ENCODE assay signal across 24 mouse cellular contexts in the genomic region with DNA sequence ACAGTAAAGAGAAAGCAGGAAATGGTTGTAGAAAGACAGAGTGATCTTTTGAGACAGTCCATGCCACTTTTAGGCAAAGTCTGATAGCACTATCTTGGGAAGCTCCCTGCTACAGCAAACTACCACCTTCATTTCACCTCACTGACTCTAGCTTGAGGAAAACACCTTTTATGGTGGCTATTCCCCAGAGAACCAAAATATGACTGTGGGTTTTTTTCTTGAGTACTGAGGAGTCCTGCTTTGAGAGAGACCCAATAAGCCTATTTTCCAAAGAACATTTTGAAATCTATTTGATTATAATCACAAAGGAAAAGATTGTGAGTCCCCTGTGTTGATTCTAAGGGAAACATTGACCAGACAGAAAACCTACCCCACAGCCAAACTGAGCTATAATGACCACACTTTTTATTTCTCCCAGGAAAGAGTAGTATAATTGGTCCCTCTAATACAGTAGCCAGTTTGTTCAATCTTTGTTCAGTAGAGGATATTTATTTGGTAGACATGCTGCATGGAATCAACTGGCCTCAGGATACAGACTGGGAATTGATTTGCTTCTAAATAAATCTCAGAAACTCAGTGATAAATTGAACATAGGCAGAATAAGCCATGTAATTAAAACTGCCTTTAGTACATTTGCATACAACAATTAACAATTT.
DNase-seq lines count a peak whose midpoint lies in the region; ATAC-seq and TF ChIP-seq lines count a peak whose summit lies in the region.
"Had no signal": no experiment of that assay in that cellular context is flagged by ENCODE, and none has a peak within 500 bp of the region (broad histone marks: within the 10 kb centered on the region; RNA-seq: fewer than 3 reads in every experiment).

No protein-coding gene starts in this region.

- no peaks in the 10 kb centered on the region for H3K9me3 ChIP-seq in forebrain, embryonic 14.5 days (replicated peaks; ENCODE audit: control insufficient read depth, low read length)
- no peaks in the 10 kb centered on the region for H3K9me3 ChIP-seq in forebrain, embryonic 10.5 days
- no peaks in the 10 kb centered on the region for H3K9me3 ChIP-seq in midbrain, embryonic 16.5 days (replicated peaks; ENCODE audit: control insufficient read depth, low read length, poor library complexity, severe bottlenecking)
- H3K9me3 ChIP-seq: heart, embryonic 10.5 days; heart, embryonic 15.5 days; hindbrain, embryonic 12.5 days; liver, embryonic 15.5 days; neural tube, embryonic 12.5 days had no signal

- H3K4me1 ChIP-seq in forebrain, embryonic 14.5 days (ENCODE audit: control insufficient read depth, insufficient read depth, low read length): peaks cover 18% of the 10 kb centered on the region
- H3K4me1 ChIP-seq in forebrain, embryonic 10.5 days: peaks cover 21% of the 10 kb centered on the region
- peaks cover 15% of the 10 kb centered on the region for H3K4me1 ChIP-seq in midbrain, embryonic 16.5 days (ENCODE audit: control insufficient read depth, insufficient read depth, low read length)
- H3K4me1 ChIP-seq in heart, adult 2 months (ENCODE audit: control insufficient read depth, insufficient read depth, low read length): no peaks in the 10 kb centered on the region
- H3K4me1 ChIP-seq: heart, embryonic 10.5 days; liver, embryonic 15.5 days had no signal

- ATAC-seq in forebrain, embryonic 14.5 days: peak; percentile 75
- ATAC-seq in midbrain, embryonic 16.5 days: no peak; the same call in 1 of the 2 replicates
- ATAC-seq: inflammation-experienced regulatory T-cells, adult 6 months had no signal

- H3K79me2 ChIP-seq in heart, adult 2 months (replicated peaks; ENCODE audit: control insufficient read depth, insufficient read depth, low read length): no peaks in the 10 kb centered on the region

- no peak for TF ChIP-seq POLR2A in heart, adult 2 months (IDR thresholded peaks at IDR 0.05; ENCODE audit: insufficient read depth, low read depth, low read length)

- no peak overlapping the region for H3K9ac ChIP-seq in forebrain, embryonic 14.5 days (ENCODE audit: low read length)
- H3K9ac ChIP-seq in midbrain, embryonic 16.5 days (ENCODE audit: low read depth, low read length): no peak overlapping the region
- no peak overlapping the region for H3K9ac ChIP-seq in heart, adult 2 months (ENCODE audit: low read depth, low read length)
- H3K9ac ChIP-seq: heart, embryonic 15.5 days; hindbrain, embryonic 12.5 days; liver, embryonic 15.5 days; lung, embryonic 14.5 days; neural tube, embryonic 12.5 days had no signal

- intact Hi-C loops in left cerebral cortex, adult 2 months (cut with DNase I): no loop called here
- intact Hi-C loops in heart, adult 2 months (cut with DNase I): no loop called here

- no peak for TF ChIP-seq CTCF in left cerebral cortex, adult 2 months (IDR thresholded peaks at IDR 0.05)
- no peak for TF ChIP-seq CTCF in heart, adult 2 months (IDR thresholded peaks at IDR 0.05)

- H3K27ac ChIP-seq in forebrain, embryonic 14.5 days (ENCODE audit: low read depth, low read length): peak overlapping the region; percentile 67
- H3K27ac ChIP-seq in forebrain, embryonic 10.5 days: no peak overlapping the region; the same call in 1 of the 2 replicates
- peak overlapping the region; percentile 54; the same call in 1 of the 2 replicates for H3K27ac ChIP-seq in left cerebral cortex, adult 2 months
- H3K27ac ChIP-seq in midbrain, embryonic 16.5 days (ENCODE audit: low read length): peak overlapping the region; percentile 79
- H3K27ac ChIP-seq in heart, adult 2 months: no peak overlapping the region
- H3K27ac ChIP-seq: heart, embryonic 10.5 days; heart, embryonic 15.5 days; hindbrain, embryonic 12.5 days; liver, embryonic 15.5 days; neural tube, embryonic 12.5 days had no signal

- H3K36me3 ChIP-seq in forebrain, embryonic 14.5 days (ENCODE audit: control insufficient read depth, insufficient read depth, low read length): no peaks in the 10 kb centered on the region
- no peaks in the 10 kb centered on the region for H3K36me3 ChIP-seq in forebrain, embryonic 10.5 days (replicated peaks)
- no peaks in the 10 kb centered on the region for H3K36me3 ChIP-seq in midbrain, embryonic 16.5 days (ENCODE audit: control insufficient read depth, insufficient read depth, low read length)
- no peaks in the 10 kb centered on the region for H3K36me3 ChIP-seq in heart, adult 2 months (ENCODE audit: control insufficient read depth, insufficient read depth, low read length)
- H3K36me3 ChIP-seq: heart, embryonic 10.5 days; heart, embryonic 15.5 days; hindbrain, embryonic 12.5 days; liver, embryonic 15.5 days; neural tube, embryonic 12.5 days had no signal

- H3K27me3 ChIP-seq in forebrain, embryonic 14.5 days (replicated peaks; ENCODE audit: control insufficient read depth, insufficient read depth, low read length): no peaks in the 10 kb centered on the region
- no peaks in the 10 kb centered on the region for H3K27me3 ChIP-seq in forebrain, embryonic 10.5 days (ENCODE audit: poor library complexity, severe bottlenecking)
- no peaks in the 10 kb centered on the region for H3K27me3 ChIP-seq in midbrain, embryonic 16.5 days (ENCODE audit: control insufficient read depth, insufficient read depth, low read depth, low read length)
- no peaks in the 10 kb centered on the region for H3K27me3 ChIP-seq in heart, adult 2 months (ENCODE audit: control insufficient read depth, insufficient read depth, low read length)
- H3K27me3 ChIP-seq: heart, embryonic 15.5 days; hindbrain, embryonic 12.5 days; liver, embryonic 15.5 days; neural tube, embryonic 12.5 days had no signal

- H3K4me3 ChIP-seq in forebrain, embryonic 14.5 days (ENCODE audit: low read depth, low read length): no peak overlapping the region
- no peak overlapping the region for H3K4me3 ChIP-seq in forebrain, embryonic 10.5 days
- no peak overlapping the region for H3K4me3 ChIP-seq in left cerebral cortex, adult 2 months
- H3K4me3 ChIP-seq in midbrain, embryonic 16.5 days (ENCODE audit: low read depth, low read length): no peak overlapping the region
- H3K4me3 ChIP-seq in heart, adult 2 months: no peak overlapping the region
- H3K4me3 ChIP-seq: erythroblast, embryonic 14.5 days; heart, embryonic 10.5 days; heart, embryonic 15.5 days; hindbrain, embryonic 12.5 days; liver, embryonic 15.5 days; neural tube, embryonic 12.5 days had no signal

- no peak for TF ChIP-seq EP300 in heart, adult 2 months (IDR thresholded peaks at IDR 0.05; ENCODE audit: insufficient read depth, low read depth, low read length)

- no peak overlapping the region for H3K4me2 ChIP-seq in forebrain, embryonic 14.5 days (ENCODE audit: low read length)
- no peak overlapping the region for H3K4me2 ChIP-seq in midbrain, embryonic 16.5 days (ENCODE audit: low read length)
- H3K4me2 ChIP-seq: heart, embryonic 15.5 days; hindbrain, embryonic 12.5 days; liver, embryonic 15.5 days; lung, embryonic 14.5 days; neural tube, embryonic 12.5 days had no signal

- DNase-seq in forebrain, embryonic 14.5 days (ENCODE audit: low spot score): peak; percentile 45
- no peak for DNase-seq in forebrain, embryonic 10.5 days (ENCODE audit: extremely low spot score, low spot score)
- DNase-seq in left cerebral cortex, adult 2 months (ENCODE audit: extremely low spot score in 1 of 2, low spot score in 2 of 2): no peak
- no peak for DNase-seq in left cerebral cortex, adult 9 months (ENCODE audit: low spot score in 2 of 2)
- peak; percentile 14 for DNase-seq in Muller cell, postnatal 12 days (ENCODE audit: inconsistent ontology term)
- no peak for DNase-seq in heart, adult 2 months
- no peak for DNase-seq in thymus, postnatal 14 days
- DNase-seq: adrenal gland, postnatal 14 days; cerebellum, adult 18-20 months; gastrocnemius, postnatal 14 days; kidney, adult 11 months; kidney, postnatal 25 days; liver; lung, postnatal 14 days; thymus, postnatal 36 days had no signal

Comparison
In these comparisons a context has a peak if more than half of its experiments do, and no peak if none do; other contexts are left out.
1. DNase-seq: peak in forebrain, embryonic 14.5 days (single experiment) and Muller cell, postnatal 12 days (single experiment); none in forebrain, embryonic 10.5 days (single experiment), left cerebral cortex, adult 2 months (0 of 2), left cerebral cortex, adult 9 months (0 of 2), heart, adult 2 months (0 of 2) and thymus, postnatal 14 days (single experiment).
2. H3K27ac ChIP-seq: peak in forebrain, embryonic 14.5 days (single experiment), left cerebral cortex, adult 2 months (single experiment) and midbrain, embryonic 16.5 days (single experiment); none in forebrain, embryonic 10.5 days (single experiment) and heart, adult 2 months (single experiment).